Mouse (Mus musculus) G1E (cell line): ENCODE results near the gene Smim4. TPM values are rescaled to one million over a fixed set of nuclear protein-coding genes. Genes with fewer than 3 reads are reported as not detected.

ENCODE experiments used
- ATAC-seq: 2 replicates; pipeline ENCODE4 v1.8.0; 2016; ENCODE audit warnings: mild to moderate bottlenecking; ENCODE audit not compliant: insufficient number of reproducible peaks, poor library complexity, low FRiP score, severe bottlenecking; ENCODE audit errors: extremely low read depth
- DNase-seq: peaks from one replicate; pipeline ENCODE4 v3.0.0; 2012; ENCODE audit warnings: low spot score
- H3K27me3 ChIP-seq: 2 replicates; pipeline ENCODE4 v1.6.1; 2012; ENCODE audit warnings: mild to moderate bottlenecking, low read length, inconsistent platforms; ENCODE audit not compliant: insufficient read depth
- H3K36me3 ChIP-seq: replicated peaks from 2 replicates; pipeline ENCODE3; 2012; ENCODE audit warnings: mild to moderate bottlenecking, inconsistent platforms
- H3K4me1 ChIP-seq: 2 replicates; pipeline ENCODE4 v1.6.1; 2012; ENCODE audit warnings: low read depth, low read length, inconsistent platforms, mixed read lengths; ENCODE audit not compliant: insufficient read depth
- H3K4me3 ChIP-seq: 2 replicates; pipeline ENCODE4 v1.5.1; 2012; ENCODE audit warnings: low read depth, mild to moderate bottlenecking, inconsistent platforms, low read length, moderate library complexity, mixed read lengths
- H3K9me3 ChIP-seq: replicated peaks from 2 replicates; pipeline ENCODE4 v1.6.1; 2012; ENCODE audit warnings: inconsistent platforms
- CTCF ChIP-seq: IDR thresholded peaks from 2 replicates; pipeline ENCODE4 v1.5.1; 2012; ENCODE audit warnings: low read depth, low read length, inconsistent platforms, mixed read lengths
- GATA1 ChIP-seq: IDR thresholded peaks from 2 replicates; pipeline ENCODE4 v1.6.1; 2012; ENCODE audit warnings: borderline replicate concordance, low read length, inconsistent platforms, mixed read lengths
- GATA2 ChIP-seq: IDR thresholded peaks from 2 replicates; pipeline ENCODE4 v1.6.1; 2012; ENCODE audit warnings: low read depth, low read length, inconsistent platforms, borderline replicate concordance
- POLR2AphosphoS5 ChIP-seq: IDR thresholded peaks from 2 replicates; pipeline ENCODE4 v1.6.1; 2012; ENCODE audit warnings: low read depth, low read length, inconsistent platforms; ENCODE audit not compliant: insufficient replicate concordance
- TAL1 ChIP-seq: conservative IDR thresholded peaks from 2 replicates; pipeline ENCODE4 v1.6.1; 2012; ENCODE audit warnings: low read depth, low read length, inconsistent platforms, mixed read lengths
- polyA plus RNA-seq: library from polyadenylated mRNA; stranded (reverse); fragments of >175 nt; gene quantifications from 2 replicates; pipeline ENCODE4 v1.2.3, GENCODE M21; 2012
- total RNA-seq, 2 experiments: library from RNA; stranded (forward) in 1 of 2; stranded (reverse) in 1 of 2; fragments of 200-1000 nt in 1 of 2; fragments of >200 nt in 1 of 2; fragmentation: Nextera tagmentation in 1 of 2; gene quantifications; 2 replicates each; pipeline ENCODE4 v1.2.3; 2014 to 2017

Gene Smim4
- total and polyA plus RNA-seq, 3 experiments = 32.1 to 173 (median 71.4) TPM

DNA sequence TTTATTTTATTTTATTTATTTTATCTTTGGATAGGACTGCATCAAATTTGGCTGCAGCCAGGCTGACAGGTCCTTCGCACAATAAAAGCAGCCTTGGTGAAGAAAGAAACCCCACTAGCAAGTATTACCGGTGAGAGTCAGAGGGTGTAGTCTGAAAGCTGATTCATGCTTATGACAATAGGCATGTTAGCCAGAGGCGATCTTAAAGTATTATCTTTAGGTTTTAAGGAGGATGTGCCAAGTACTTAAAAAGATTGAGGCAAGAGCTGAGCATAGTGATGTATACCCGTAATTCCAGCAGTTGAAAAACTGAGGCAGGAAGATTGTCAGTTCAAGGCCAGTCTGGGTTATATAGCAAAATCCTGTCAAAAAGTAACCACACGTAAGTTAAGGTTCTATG, 83.5 kb downstream of the Smim4 start:
- H3K36me3 ChIP-seq = peaks cover 80% of the 10 kb centered on the region
- no peaks in the 10 kb centered on the region for H3K4me1 ChIP-seq
- no peaks in the 10 kb centered on the region for H3K27me3 ChIP-seq
- H3K9me3 ChIP-seq = no peaks in the 10 kb centered on the region
- TF ChIP-seq GATA2 (no peak), CTCF (no peak), GATA1 (no peak), POLR2AphosphoS5 (no peak), TAL1 (no peak)
- DNase-seq = no peak
- ATAC-seq = no peak
- no peak overlapping the region for H3K4me3 ChIP-seq

Other genes starting within 250 kb of the Smim4 start
- gene Mustn1, start 249.8 kb downstream of the Smim4 start, total RNA-seq (2014; fragmentation: Nextera tagmentation) = 1.2 TPM in 1 of 2 replicates, not detected in the other
- gene Mustn1, start 249.8 kb downstream of the Smim4 start, total RNA-seq (2017) = 0.38 and 0.64 TPM in 2 replicates
- gene Mustn1, start 249.8 kb downstream of the Smim4 start, polyA plus RNA-seq = 0.06 and 0.20 TPM in 2 replicates
- gene Itih4, start 242.5 kb downstream of the Smim4 start, total RNA-seq (2014; fragmentation: Nextera tagmentation) = not detected in 2 replicates
- gene Itih4, start 242.5 kb downstream of the Smim4 start, total RNA-seq (2017) = 0.11 TPM in 1 of 2 replicates, not detected in the other
- not detected in 2 replicates for gene Itih4, start 242.5 kb downstream of the Smim4 start, polyA plus RNA-seq
- gene Itih3, start 205.2 kb downstream of the Smim4 start, total RNA-seq (2014; fragmentation: Nextera tagmentation) = not detected in 2 replicates
- not detected in 2 replicates for gene Itih3, start 205.2 kb downstream of the Smim4 start, total RNA-seq (2017)
- not detected in 2 replicates for gene Itih3, start 205.2 kb downstream of the Smim4 start, polyA plus RNA-seq
- gene Itih1, start 185.7 kb downstream of the Smim4 start, total RNA-seq (2014; fragmentation: Nextera tagmentation) = not detected in 2 replicates
- not detected in 2 replicates for gene Itih1, start 185.7 kb downstream of the Smim4 start, total RNA-seq (2017)
- not detected in 2 replicates for gene Itih1, start 185.7 kb downstream of the Smim4 start, polyA plus RNA-seq
- 21.9 and 23.0 TPM in 2 replicates for gene Nek4, start 177.6 kb downstream of the Smim4 start, total RNA-seq (2014; fragmentation: Nextera tagmentation)
- 13.6 and 14.6 TPM in 2 replicates for gene Nek4, start 177.6 kb downstream of the Smim4 start, total RNA-seq (2017)
- gene Nek4, start 177.6 kb downstream of the Smim4 start, polyA plus RNA-seq = 6.3 and 7.3 TPM in 2 replicates
- gene Glt8d1, start 127.6 kb downstream of the Smim4 start, total RNA-seq (2014; fragmentation: Nextera tagmentation) = 48.8 and 53.6 TPM in 2 replicates
- 23.7 and 34.4 TPM in 2 replicates for gene Glt8d1, start 127.6 kb downstream of the Smim4 start, total RNA-seq (2017)
- 4.5 and 4.7 TPM in 2 replicates for gene Glt8d1, start 127.6 kb downstream of the Smim4 start, polyA plus RNA-seq
- gene Spcs1, start 127.3 kb downstream of the Smim4 start, total RNA-seq (2014; fragmentation: Nextera tagmentation) = 124 and 129 TPM in 2 replicates
- gene Spcs1, start 127.3 kb downstream of the Smim4 start, total RNA-seq (2017) = 169 and 173 TPM in 2 replicates
- 17.7 TPM in 2 replicates for gene Spcs1, start 127.3 kb downstream of the Smim4 start, polyA plus RNA-seq
- 144 and 168 TPM in 2 replicates for gene Pbrm1, start 109.8 kb downstream of the Smim4 start, total RNA-seq (2014; fragmentation: Nextera tagmentation)
- gene Pbrm1, start 109.8 kb downstream of the Smim4 start, total RNA-seq (2017) = 51.4 and 61.2 TPM in 2 replicates
- gene Pbrm1, start 109.8 kb downstream of the Smim4 start, polyA plus RNA-seq = 11.9 and 15.3 TPM in 2 replicates
- 376 and 398 TPM in 2 replicates for gene Gnl3, start 109.8 kb downstream of the Smim4 start, total RNA-seq (2014; fragmentation: Nextera tagmentation)
- gene Gnl3, start 109.8 kb downstream of the Smim4 start, total RNA-seq (2017) = 271 and 308 TPM in 2 replicates
- 21.8 and 37.9 TPM in 2 replicates for gene Gnl3, start 109.8 kb downstream of the Smim4 start, polyA plus RNA-seq
- 213 and 233 TPM in 2 replicates for gene Nt5dc2, start 2.1 kb upstream of the Smim4 start, total RNA-seq (2014; fragmentation: Nextera tagmentation)
- gene Nt5dc2, start 2.1 kb upstream of the Smim4 start, total RNA-seq (2017) = 136 and 175 TPM in 2 replicates
- 381 and 572 TPM in 2 replicates for gene Nt5dc2, start 2.1 kb upstream of the Smim4 start, polyA plus RNA-seq
- gene Stab1, start 39.7 kb upstream of the Smim4 start, total RNA-seq (2014; fragmentation: Nextera tagmentation) = not detected in 2 replicates
- gene Stab1, start 39.7 kb upstream of the Smim4 start, total RNA-seq (2017) = 0.44 and 0.52 TPM in 2 replicates
- gene Stab1, start 39.7 kb upstream of the Smim4 start, polyA plus RNA-seq = not detected in 2 replicates
- 3.3 TPM in 1 of 2 replicates, not detected in the other for gene Tnnc1, start 79.4 kb upstream of the Smim4 start, total RNA-seq (2014; fragmentation: Nextera tagmentation)
- gene Tnnc1, start 79.4 kb upstream of the Smim4 start, total RNA-seq (2017) = 1.1 TPM in 1 of 2 replicates, not detected in the other
- 0.08 TPM in 1 of 2 replicates, not detected in the other for gene Tnnc1, start 79.4 kb upstream of the Smim4 start, polyA plus RNA-seq
- gene Nisch, start 88.0 kb upstream of the Smim4 start, total RNA-seq (2014; fragmentation: Nextera tagmentation) = 287 and 312 TPM in 2 replicates
- 83.8 and 87.1 TPM in 2 replicates for gene Nisch, start 88.0 kb upstream of the Smim4 start, total RNA-seq (2017)
- 173 and 201 TPM in 2 replicates for gene Nisch, start 88.0 kb upstream of the Smim4 start, polyA plus RNA-seq
- not detected in 2 replicates for gene Sema3g, start 88.9 kb upstream of the Smim4 start, total RNA-seq (2014; fragmentation: Nextera tagmentation)
- gene Sema3g, start 88.9 kb upstream of the Smim4 start, total RNA-seq (2017) = 0.11 TPM in 1 of 2 replicates, not detected in the other
- gene Sema3g, start 88.9 kb upstream of the Smim4 start, polyA plus RNA-seq = not detected in 2 replicates
- gene Phf7, start 122.4 kb upstream of the Smim4 start, total RNA-seq (2014; fragmentation: Nextera tagmentation) = 11.7 and 13.2 TPM in 2 replicates
- gene Phf7, start 122.4 kb upstream of the Smim4 start, total RNA-seq (2017) = 5.8 and 6.5 TPM in 2 replicates
- gene Phf7, start 122.4 kb upstream of the Smim4 start, polyA plus RNA-seq = 1.7 and 1.9 TPM in 2 replicates
- 26.4 and 47.0 TPM in 2 replicates for gene Bap1, start 122.5 kb upstream of the Smim4 start, total RNA-seq (2014; fragmentation: Nextera tagmentation)
- 42.5 and 45.9 TPM in 2 replicates for gene Bap1, start 122.5 kb upstream of the Smim4 start, total RNA-seq (2017)
- gene Bap1, start 122.5 kb upstream of the Smim4 start, polyA plus RNA-seq = 65.7 and 66.3 TPM in 2 replicates
- not detected in 2 replicates for gene Dnah1, start 194.9 kb upstream of the Smim4 start, total RNA-seq (2014; fragmentation: Nextera tagmentation)
- gene Dnah1, start 194.9 kb upstream of the Smim4 start, total RNA-seq (2017) = under 0.01 TPM in 2 replicates
- not detected in 2 replicates for gene Dnah1, start 194.9 kb upstream of the Smim4 start, polyA plus RNA-seq
- gene Capn7, start 207.7 kb upstream of the Smim4 start, total RNA-seq (2014; fragmentation: Nextera tagmentation) = 46.9 and 72.7 TPM in 2 replicates
- gene Capn7, start 207.7 kb upstream of the Smim4 start, total RNA-seq (2017) = 62.5 and 66.6 TPM in 2 replicates
- 6.2 and 6.6 TPM in 2 replicates for gene Capn7, start 207.7 kb upstream of the Smim4 start, polyA plus RNA-seq